25 mouse cellular contexts compared by ENCODE assay signal in the genomic region with DNA sequence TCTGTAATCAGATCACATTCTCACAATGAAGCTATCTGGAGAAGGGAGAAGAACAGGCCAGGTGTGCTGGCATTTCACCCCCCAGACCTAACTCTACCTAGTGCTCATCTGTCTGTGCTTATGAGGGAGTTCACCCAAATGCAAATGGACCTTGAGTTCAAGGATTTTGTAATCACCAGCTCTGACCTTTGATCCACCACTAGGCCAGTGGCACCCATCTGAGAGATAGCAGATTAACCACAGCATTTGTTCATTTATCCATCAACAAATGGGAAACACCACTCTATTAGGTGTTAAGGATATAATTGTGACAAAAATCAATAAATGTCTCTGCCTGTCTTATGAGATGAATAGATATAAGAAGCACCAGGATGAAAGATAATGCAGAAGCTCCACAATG.
DNase-seq lines count a peak whose midpoint lies in the region; ATAC-seq lines count a peak whose summit lies in the region.
"Had no signal": no experiment of that assay in that cellular context is flagged by ENCODE, and none has a peak within 500 bp of the region (broad histone marks: within the 10 kb centered on the region; RNA-seq: fewer than 3 reads in every experiment).

No protein-coding gene starts in this region.

- DNase-seq in kidney, adult 9 months = peak; percentile 35
- DNase-seq in kidney, postnatal 25 days = no peak
- no peak for DNase-seq in midbrain, embryonic 10.5 days (ENCODE audit: low spot score)
- no peak for DNase-seq in liver, embryonic 13.5 days
- DNase-seq in forebrain, embryonic 11.5 days (ENCODE audit: low spot score) = no peak
- DNase-seq in heart, adult 18-20 months = no peak
- DNase-seq: adrenal gland, adult 2 months; adrenal gland, postnatal 14 days; cerebellum, adult 11-12 months; cerebellum, adult 8-10 months; cerebellum, postnatal 10 days; cerebellum, postnatal 36 days; embryo, embryonic 11 days; gastrocnemius, postnatal 10 days; gastrocnemius, postnatal 36 days had no signal

- 0 out of 2 replicates have a peak, but pooled peaks cover 7% of the 10 kb centered on the region for H3K27me3 ChIP-seq in midbrain, embryonic 10.5 days (ENCODE audit: low read depth, poor library complexity, severe bottlenecking)
- no peaks in the 10 kb centered on the region for H3K27me3 ChIP-seq in midbrain, embryonic 15.5 days (replicated peaks)
- no peaks in the 10 kb centered on the region for H3K27me3 ChIP-seq in liver, embryonic 13.5 days
- no peaks in the 10 kb centered on the region for H3K27me3 ChIP-seq in liver, embryonic 15.5 days
- no peaks in the 10 kb centered on the region for H3K27me3 ChIP-seq in forebrain, embryonic 11.5 days (ENCODE audit: control insufficient read depth, insufficient read depth, low read length)
- H3K27me3 ChIP-seq: embryonic facial prominence, embryonic 13.5 days; forebrain, embryonic 13.5 days; hindbrain, embryonic 13.5 days had no signal

- H3K9ac ChIP-seq in midbrain, embryonic 15.5 days = no peak overlapping the region
- H3K9ac ChIP-seq in liver, embryonic 13.5 days = no peak overlapping the region
- H3K9ac ChIP-seq in liver, embryonic 15.5 days = no peak overlapping the region
- no peak overlapping the region for H3K9ac ChIP-seq in forebrain, embryonic 11.5 days (ENCODE audit: low read length)
- H3K9ac ChIP-seq: embryonic facial prominence, embryonic 13.5 days; forebrain, embryonic 13.5 days; hindbrain, embryonic 13.5 days had no signal

- no peak for ATAC-seq in midbrain, embryonic 15.5 days (replicated peaks)
- peak; percentile 42 for ATAC-seq in liver, embryonic 13.5 days (ENCODE audit: low read depth)
- ATAC-seq in liver, embryonic 15.5 days (ENCODE audit: insufficient read depth) = no peak; the same call in 1 of the 2 replicates
- no peak for ATAC-seq in forebrain, embryonic 11.5 days (replicated peaks; ENCODE audit: low FRiP score)
- ATAC-seq: CD4-positive, CD25-positive, alpha-beta regulatory T cell, adult 4 months; forebrain, embryonic 13.5 days; forebrain, embryonic 16.5 days had no signal

- peaks cover 31% of the 10 kb centered on the region for H3K4me1 ChIP-seq in midbrain, embryonic 10.5 days
- no peaks in the 10 kb centered on the region for H3K4me1 ChIP-seq in midbrain, embryonic 15.5 days
- H3K4me1 ChIP-seq in liver, embryonic 13.5 days (replicated peaks) = no peaks in the 10 kb centered on the region
- H3K4me1 ChIP-seq in liver, embryonic 15.5 days (replicated peaks) = no peaks in the 10 kb centered on the region
- H3K4me1 ChIP-seq in forebrain, embryonic 11.5 days (replicated peaks; ENCODE audit: control insufficient read depth, insufficient read depth, low read length) = 0 out of 2 replicates have a peak, but pooled peaks cover 3% of the 10 kb centered on the region
- H3K4me1 ChIP-seq: embryonic facial prominence, embryonic 13.5 days had no signal

- no peaks in the 10 kb centered on the region for H3K36me3 ChIP-seq in midbrain, embryonic 10.5 days
- H3K36me3 ChIP-seq in midbrain, embryonic 15.5 days (replicated peaks) = no peaks in the 10 kb centered on the region
- no peaks in the 10 kb centered on the region for H3K36me3 ChIP-seq in liver, embryonic 13.5 days
- no peaks in the 10 kb centered on the region for H3K36me3 ChIP-seq in liver, embryonic 15.5 days (replicated peaks)
- no peaks in the 10 kb centered on the region for H3K36me3 ChIP-seq in forebrain, embryonic 11.5 days (ENCODE audit: control insufficient read depth, insufficient read depth, low read length)
- H3K36me3 ChIP-seq: embryonic facial prominence, embryonic 10.5 days; embryonic facial prominence, embryonic 13.5 days; hindbrain, embryonic 13.5 days had no signal

- H3K9me3 ChIP-seq in midbrain, embryonic 10.5 days (replicated peaks) = no peaks in the 10 kb centered on the region
- no peaks in the 10 kb centered on the region for H3K9me3 ChIP-seq in midbrain, embryonic 15.5 days
- H3K9me3 ChIP-seq in liver, embryonic 13.5 days (replicated peaks) = no peaks in the 10 kb centered on the region
- H3K9me3 ChIP-seq in liver, embryonic 15.5 days (replicated peaks) = no peaks in the 10 kb centered on the region
- H3K9me3 ChIP-seq in forebrain, embryonic 11.5 days (ENCODE audit: control insufficient read depth, low read length) = no peaks in the 10 kb centered on the region
- H3K9me3 ChIP-seq: embryonic facial prominence, embryonic 10.5 days; embryonic facial prominence, embryonic 13.5 days; forebrain, embryonic 13.5 days; hindbrain, embryonic 13.5 days had no signal

- peak overlapping the region; percentile 52; the same call in 1 of the 2 replicates for H3K27ac ChIP-seq in midbrain, embryonic 10.5 days (replicated peaks)
- H3K27ac ChIP-seq in midbrain, embryonic 15.5 days = no peak overlapping the region
- no peak overlapping the region; the same call in 1 of the 2 replicates for H3K27ac ChIP-seq in liver, embryonic 13.5 days
- H3K27ac ChIP-seq in liver, embryonic 15.5 days (replicated peaks) = peak overlapping the region; percentile 43; the same call in 1 of the 2 replicates
- H3K27ac ChIP-seq in forebrain, embryonic 11.5 days (ENCODE audit: low read depth, low read length) = no peak overlapping the region
- H3K27ac ChIP-seq: embryonic facial prominence, embryonic 10.5 days; embryonic facial prominence, embryonic 13.5 days; forebrain, embryonic 13.5 days; hindbrain, embryonic 13.5 days had no signal

- no peak overlapping the region for H3K4me2 ChIP-seq in midbrain, embryonic 15.5 days
- no peak overlapping the region for H3K4me2 ChIP-seq in liver, embryonic 13.5 days
- no peak overlapping the region for H3K4me2 ChIP-seq in liver, embryonic 15.5 days
- no peak overlapping the region for H3K4me2 ChIP-seq in forebrain, embryonic 11.5 days (ENCODE audit: low read depth, low read length, severe bottlenecking)
- H3K4me2 ChIP-seq: embryonic facial prominence, embryonic 13.5 days; forebrain, embryonic 13.5 days; heart, embryonic 11.5 days; hindbrain, embryonic 13.5 days had no signal

- no peak overlapping the region for H3K4me3 ChIP-seq in midbrain, embryonic 10.5 days
- no peak overlapping the region for H3K4me3 ChIP-seq in midbrain, embryonic 15.5 days
- no peak overlapping the region for H3K4me3 ChIP-seq in liver, embryonic 13.5 days (replicated peaks)
- no peak overlapping the region for H3K4me3 ChIP-seq in liver, embryonic 15.5 days (replicated peaks)
- no peak overlapping the region for H3K4me3 ChIP-seq in forebrain, embryonic 11.5 days (ENCODE audit: low read depth, low read length)
- H3K4me3 ChIP-seq: embryonic facial prominence, embryonic 10.5 days; embryonic facial prominence, embryonic 13.5 days; erythroblast, embryonic 14.5 days; forebrain, embryonic 13.5 days; hindbrain, embryonic 13.5 days had no signal

Comparison
In these comparisons a context has a peak if more than half of its experiments do, and no peak if none do; other contexts are left out.
1. H3K27ac ChIP-seq: peak in midbrain, embryonic 10.5 days (single experiment) and liver, embryonic 15.5 days (single experiment); none in midbrain, embryonic 15.5 days (single experiment), liver, embryonic 13.5 days (single experiment) and forebrain, embryonic 11.5 days (single experiment).